Mouse (Mus musculus) CH12.LX (cell line): ENCODE measurements around the gene Defb22. TPM values are rescaled to one million over a fixed set of nuclear protein-coding genes. Genes with fewer than 3 reads are reported as not detected.

Source experiments
- DNase-seq: peaks from one replicate; pipeline ENCODE4 v3.0.0-alpha.2; 2013; ENCODE audit errors: extremely low read depth
- H3K27ac ChIP-seq: 2 replicates; pipeline ENCODE4 v1.5.1; 2012; ENCODE audit warnings: low read depth, mild to moderate bottlenecking, control low read depth, moderate library complexity; ENCODE audit not compliant: insufficient read depth
- H3K27me3 ChIP-seq: replicated peaks from 2 replicates; pipeline ENCODE3; 2012; ENCODE audit warnings: inconsistent platforms
- H3K36me3 ChIP-seq, 2 experiments: replicated peaks in 1 of 2; 2 replicates each; pipeline versions ENCODE3 to v1.6.1; 2012; ENCODE audit warnings: inconsistent platforms in 1 of 2, low read length in 1 of 2, mild to moderate bottlenecking in 1 of 2, mixed read lengths in 1 of 2, moderate library complexity in 1 of 2; ENCODE audit not compliant: control insufficient read depth in 1 of 2, insufficient read depth in 1 of 2
- H3K4me1 ChIP-seq, 2 experiments: 2 replicates each; pipeline ENCODE4 v1.6.1; 2012; ENCODE audit warnings: inconsistent platforms in 1 of 2, moderate library complexity in 1 of 2; ENCODE audit not compliant: insufficient read depth in 2 of 2, control insufficient read depth in 1 of 2
- H3K4me2 ChIP-seq: 2 replicates; pipeline ENCODE4 v1.6.1; 2012; ENCODE audit warnings: low read depth, mild to moderate bottlenecking, control low read depth; ENCODE audit not compliant: poor library complexity, insufficient read depth, severe bottlenecking
- H3K4me3 ChIP-seq, 3 experiments: fragments of 150-350 bp in 1 of 3; sonication (generic) in 1 of 3; replicated peaks in 1 of 3; 2 replicates each; pipeline versions ENCODE3 to v1.5.1; 2011 to 2012; ENCODE audit warnings: low read depth in 2 of 3, low read length in 2 of 3, mild to moderate bottlenecking in 2 of 3, moderate library complexity in 2 of 3, control low read depth in 1 of 3, improper control_type of control experiment in 1 of 3, inconsistent platforms in 1 of 3, mixed read lengths in 1 of 3; ENCODE audit not compliant: poor library complexity in 1 of 3
- H3K79me2 ChIP-seq: replicated peaks from 2 replicates; pipeline ENCODE4 v1.6.1; 2012; ENCODE audit warnings: mild to moderate bottlenecking, moderate library complexity; ENCODE audit not compliant: control insufficient read depth, poor library complexity, insufficient read depth, severe bottlenecking; ENCODE audit errors: extremely low read depth
- H3K9ac ChIP-seq: 2 replicates; pipeline ENCODE4 v1.6.1; 2012; ENCODE audit warnings: low read depth, mild to moderate bottlenecking, control low read depth, moderate library complexity; ENCODE audit not compliant: insufficient read depth
- H3K9me3 ChIP-seq: replicated peaks from 2 replicates; pipeline ENCODE3; 2012; ENCODE audit warnings: low read length, inconsistent platforms, mixed read lengths
- BHLHE40 ChIP-seq: IDR thresholded peaks from 2 replicates; pipeline ENCODE4 v1.6.1; 2011; ENCODE audit warnings: mild to moderate bottlenecking, low read depth, low read length, improper control_type of control experiment
- CHD1 ChIP-seq: IDR thresholded peaks from 2 replicates; pipeline ENCODE4 v1.6.1; 2012; ENCODE audit warnings: low read depth, low read length, improper control_type of control experiment, inconsistent platforms
- E2F4 ChIP-seq: IDR thresholded peaks from 2 replicates; pipeline ENCODE4 v1.6.1; 2011; ENCODE audit warnings: low read depth, low read length, improper control_type of control experiment; ENCODE audit not compliant: insufficient replicate concordance
- ELF1 ChIP-seq: IDR thresholded peaks from 2 replicates; pipeline ENCODE4 v1.6.1; 2014; ENCODE audit warnings: low read depth, mild to moderate bottlenecking, inconsistent platforms, low read length, improper control_type of control experiment
- EP300 ChIP-seq: IDR thresholded peaks from 2 replicates; pipeline ENCODE4 v1.6.1; 2011; ENCODE audit warnings: low read length, improper control_type of control experiment
- GABPA ChIP-seq: IDR thresholded peaks from 2 replicates; pipeline ENCODE4 v1.6.1; 2012; ENCODE audit warnings: low read depth, low read length, improper control_type of control experiment, inconsistent platforms; ENCODE audit not compliant: insufficient replicate concordance
- IRF4 ChIP-seq: IDR thresholded peaks from 2 replicates; pipeline ENCODE4 v1.6.1; 2014; ENCODE audit warnings: low read depth, mild to moderate bottlenecking, inconsistent platforms, low read length, improper control_type of control experiment
- JUND ChIP-seq: conservative IDR thresholded peaks from 2 replicates; pipeline ENCODE4 v1.6.1; 2011; ENCODE audit warnings: low read depth, low read length, improper control_type of control experiment
- KAT2A ChIP-seq: IDR thresholded peaks from 2 replicates; pipeline ENCODE4 v1.6.1; 2012; ENCODE audit warnings: low read length, improper control_type of control experiment, inconsistent platforms; ENCODE audit not compliant: insufficient replicate concordance
- MAFK ChIP-seq: IDR thresholded peaks from 2 replicates; pipeline ENCODE4 v1.6.1; 2011; ENCODE audit warnings: low read length, improper control_type of control experiment; ENCODE audit not compliant: insufficient replicate concordance
- MXI1 ChIP-seq: IDR thresholded peaks from 2 replicates; pipeline ENCODE4 v1.6.1; 2011; ENCODE audit warnings: mild to moderate bottlenecking, low read depth, low read length, improper control_type of control experiment
- POLR2AphosphoS2 ChIP-seq: IDR thresholded peaks from 2 replicates; pipeline ENCODE4 v1.6.1; 2011; ENCODE audit warnings: low read depth, low read length, improper control_type of control experiment
- RAD21 ChIP-seq: IDR thresholded peaks from 2 replicates; pipeline ENCODE4 v1.6.1; 2011; ENCODE audit warnings: low read depth, mild to moderate bottlenecking, low read length, improper control_type of control experiment, moderate library complexity
- SIN3A ChIP-seq: IDR thresholded peaks from 2 replicates; pipeline ENCODE4 v1.6.1; 2012; ENCODE audit warnings: low read length, improper control_type of control experiment, inconsistent platforms
- SMC3 ChIP-seq: IDR thresholded peaks from 2 replicates; pipeline ENCODE4 v1.6.1; 2011; ENCODE audit warnings: low read depth, low read length, improper control_type of control experiment
- TCF12 ChIP-seq: IDR thresholded peaks from 2 replicates; pipeline ENCODE4 v1.6.1; 2014; ENCODE audit warnings: low read depth, mild to moderate bottlenecking, inconsistent platforms, low read length, improper control_type of control experiment
- UBTF ChIP-seq: IDR thresholded peaks from 2 replicates; pipeline ENCODE4 v1.6.1; 2012; ENCODE audit warnings: low read depth, mild to moderate bottlenecking, inconsistent platforms, low read length, improper control_type of control experiment, moderate library complexity
- USF1 ChIP-seq: IDR thresholded peaks from 2 replicates; pipeline ENCODE4 v1.6.1; 2014; ENCODE audit warnings: low read depth, mild to moderate bottlenecking, inconsistent platforms, low read length, improper control_type of control experiment
- ZKSCAN1 ChIP-seq: IDR thresholded peaks from 2 replicates; pipeline ENCODE4 v1.6.1; 2012; ENCODE audit warnings: low read depth, inconsistent platforms, low read length, improper control_type of control experiment, borderline replicate concordance
- ZMIZ1 ChIP-seq: IDR thresholded peaks from 2 replicates; pipeline ENCODE4 v1.6.1; 2012; ENCODE audit warnings: low read depth, mild to moderate bottlenecking, inconsistent platforms, low read length, improper control_type of control experiment
- dilution Hi-C: fragments of 300-500 bp; cut with MboI; formaldehyde crosslinking; loops from 2 replicates; pipeline ENCODE4 v1.14.3; 2020; ENCODE audit warnings: low sequenced_read_pairs; ENCODE audit not compliant: extremely low pct_unique_long_range_greater_than_20kb, extremely low pct_ligation_motif_present
- in situ Hi-C: fragments of 300-500 bp; cut with MboI; formaldehyde crosslinking; loops from 3 replicates; pipeline ENCODE4 v1.14.3; 2019; ENCODE audit warnings: low sequenced_read_pairs, low pct_ligation_motif_present, low pct_unique_long_range_greater_than_20kb, mixed read lengths
- polyA plus RNA-seq: library from polyadenylated mRNA; unstranded; fragments of >175 nt; gene quantifications from 2 replicates; pipeline ENCODE4 v1.2.1, GENCODE M21; 2012; ENCODE audit warnings: low read depth; ENCODE audit not compliant: insufficient read length
- total RNA-seq, 2 experiments: library from RNA; depleted of rRNA; stranded (reverse); fragments of 300-350 nt in 1 of 2; fragments of >200 nt in 1 of 2; gene quantifications; 2 replicates each; pipeline ENCODE4 v1.2.3; 2012 to 2014

Defb22 gene
- total and polyA plus RNA-seq, 3 experiments, result not detected

GRCm38 (mm10) chr2:152500204-152500862, 10.4 kb upstream of the Defb22 start:
- Histone ChIP-seq H3K36me3 (no peaks in the 10 kb centered on the region), H3K9me3 (peaks cover 2% of the 10 kb centered on the region), H3K27ac (no peak overlapping the region), H3K4me3 (no peak overlapping the region), H3K4me2 (no peak overlapping the region), H3K27me3 (peaks cover 8% of the 10 kb centered on the region), H3K79me2 (no peaks in the 10 kb centered on the region), H3K4me1 (no peaks in the 10 kb centered on the region), H3K9ac (no peak overlapping the region)
- dilution Hi-C loops (no loop called here), in situ Hi-C loops (no loop called here)
- TF ChIP-seq TCF12 (no peak), UBTF (no peak), ZKSCAN1 (no peak), RAD21 (no peak), GABPA (no peak), MXI1 (no peak), EP300 (no peak), E2F4 (no peak), SIN3A (no peak), ELF1 (no peak), ZMIZ1 (no peak), IRF4 (no peak), BHLHE40 (no peak), SMC3 (no peak), JUND (no peak), MAFK (no peak), CHD1 (no peak), POLR2AphosphoS2 (no peak)
- DNase-seq, result no peak

GRCm38 (mm10) chr2:152498020-152498419, 8.1 kb upstream of the Defb22 start:
- Histone ChIP-seq H3K9ac (no peak overlapping the region), H3K9me3 (peaks cover 2% of the 10 kb centered on the region), H3K4me3 (no peak overlapping the region), H3K27ac (no peak overlapping the region), H3K79me2 (no peaks in the 10 kb centered on the region), H3K4me2 (no peak overlapping the region), H3K36me3 (no peaks in the 10 kb centered on the region), H3K27me3 (peaks cover 8% of the 10 kb centered on the region), H3K4me1 (no peaks in the 10 kb centered on the region)
- no peak for TF ChIP-seq UBTF
- TF ChIP-seq ZMIZ1, result no peak
- no peak for TF ChIP-seq ELF1
- TF ChIP-seq USF1, result no peak
- no peak for TF ChIP-seq KAT2A
- TF ChIP-seq MAFK, result peak; percentile 83
- in situ Hi-C loops, result no loop called here
- DNase-seq, result no peak
- dilution Hi-C loops, result no loop called here
